Mouse (Mus musculus) intestine, embryonic 14.5 days (tissue): ENCODE data around the gene Pla2g12b. TPM values are rescaled to one million over a fixed set of nuclear protein-coding genes. Genes with fewer than 3 reads are reported as not detected.
"Not testable (repeated sequence)": the region's sequence is repeated elsewhere in the genome, so short reads cannot be mapped to it uniquely, and the experiment has no call there.

Experiments used
- ATAC-seq: fragments of 200-750 bp; cut with Nextera tagmentation; replicated peaks from 2 replicates; pipeline ENCODE4 v1.8.0; 2017; ENCODE audit warnings: low read depth, moderate number of reproducible peaks, moderate TSS enrichment, moderate library complexity; ENCODE audit not compliant: low FRiP score, low TSS enrichment
- DNase-seq: peaks from one replicate; pipeline ENCODE4 v3.0.0-alpha.2; 2018; ENCODE audit warnings: low spot score
- H3K27ac ChIP-seq: fragments of 300-500 bp; sonication (generic); 2 replicates; pipeline ENCODE4 v1.5.1; 2014; ENCODE audit warnings: low read depth, mild to moderate bottlenecking, control low read depth
- H3K27me3 ChIP-seq: fragments of 300-500 bp; sonication (generic); replicated peaks from 2 replicates; pipeline ENCODE4 v1.6.1; 2014; ENCODE audit warnings: low read length, control low read depth; ENCODE audit not compliant: control insufficient read depth, insufficient read depth
- H3K36me3 ChIP-seq: fragments of 300-500 bp; sonication (generic); 2 replicates; pipeline ENCODE4 v1.6.1; 2014; ENCODE audit warnings: low read length, control low read depth; ENCODE audit not compliant: control insufficient read depth, insufficient read depth
- H3K4me1 ChIP-seq: fragments of 300-500 bp; sonication (generic); replicated peaks from 2 replicates; pipeline ENCODE4 v1.6.1; 2014; ENCODE audit warnings: low read length, control low read depth, mixed read lengths; ENCODE audit not compliant: control insufficient read depth, insufficient read depth
- H3K4me2 ChIP-seq: fragments of 300-500 bp; sonication (generic); 2 replicates; pipeline ENCODE4 v1.6.1; 2014; ENCODE audit warnings: low read length
- H3K4me3 ChIP-seq: fragments of 300-500 bp; sonication (generic); 2 replicates; pipeline ENCODE4 v1.5.1; 2014; ENCODE audit warnings: low read depth, low read length, control low read depth, mixed read lengths
- H3K9ac ChIP-seq: fragments of 300-500 bp; sonication (generic); 2 replicates; pipeline ENCODE4 v1.6.1; 2014; ENCODE audit warnings: mild to moderate bottlenecking, low read length
- H3K9me3 ChIP-seq: fragments of 300-500 bp; sonication (generic); 2 replicates; pipeline ENCODE4 v1.6.1; 2016; ENCODE audit warnings: low read length, control low read depth; ENCODE audit not compliant: control insufficient read depth
- WGBS: fragments of 180-500 bp; shearing (Covaris S2); extraction: QIAGEN DNeasy Blood & Tissue Kit; methylation state at CpG from one replicate; pipeline ENCODE4 v1.1.7; 2014; 5-methylcytosine and 5-hydroxymethylcytosine counted together
- polyA plus RNA-seq: library from polyadenylated mRNA; unstranded; fragments of >200 nt; fragmentation: Nextera tagmentation; extraction: Ambion mirVana; gene quantifications from 2 replicates; pipeline ENCODE4 v1.2.1, GENCODE M21; 2014

Gene Pla2g12b
- polyA plus RNA-seq, 1 experiment from 2014 or later: 14.2 TPM

GRCm38 (mm10) chr10:59367206-59367605 lies 36.3 kb upstream of the Pla2g12b start:
- H3K4me2 ChIP-seq: no peak overlapping the region
- H3K4me1 ChIP-seq: no peaks in the 10 kb centered on the region
- no peak overlapping the region for H3K9ac ChIP-seq
- WGBS: 70% methylated on average over 4 of the region's 4 CpGs
- H3K9me3 ChIP-seq: no peaks in the 10 kb centered on the region
- no peak overlapping the region for H3K4me3 ChIP-seq
- ATAC-seq (no peak), DNase-seq (no peak)
- H3K27ac ChIP-seq: no peak overlapping the region
- no peaks in the 10 kb centered on the region for H3K27me3 ChIP-seq
- peaks cover 99% of the 10 kb centered on the region for H3K36me3 ChIP-seq

GRCm38 (mm10) chr10:59368729-59369128 lies 34.7 kb upstream of the Pla2g12b start:
- Histone ChIP-seq H3K9me3 (no peaks in the 10 kb centered on the region), H3K4me2 (no peak overlapping the region), H3K27me3 (no peaks in the 10 kb centered on the region), H3K9ac (no peak overlapping the region), H3K27ac (no peak overlapping the region), H3K36me3 (peaks cover 98% of the 10 kb centered on the region), H3K4me1 (no peaks in the 10 kb centered on the region), H3K4me3 (no peak overlapping the region)
- 87% methylated on average over 8 of the region's 8 CpGs for whole genome bisulfite sequencing
- no peak for ATAC-seq
- DNase-seq: no peak

GRCm38 (mm10) chr10:59369426-59369825 lies 34.0 kb upstream of the Pla2g12b start:
- WGBS: 91% methylated on average over 9 of the region's 9 CpGs
- DNase-seq (no peak), ATAC-seq (no peak)
- peaks cover 98% of the 10 kb centered on the region for H3K36me3 ChIP-seq
- H3K27me3 ChIP-seq: no peaks in the 10 kb centered on the region
- no peak overlapping the region for H3K9ac ChIP-seq
- H3K9me3 ChIP-seq: no peaks in the 10 kb centered on the region
- no peak overlapping the region for H3K27ac ChIP-seq
- no peak overlapping the region for H3K4me3 ChIP-seq
- H3K4me1 ChIP-seq: no peaks in the 10 kb centered on the region
- no peak overlapping the region for H3K4me2 ChIP-seq

- H3K9me3 ChIP-seq: no peaks in the 10 kb centered on the region
- H3K36me3 ChIP-seq: peaks cover 18% of the 10 kb centered on the region
- H3K9ac ChIP-seq: no peak overlapping the region
- H3K4me2 ChIP-seq: no peak overlapping the region
- 71% methylated on average over 10 of the region's 10 CpGs for WGBS
- H3K4me1 ChIP-seq: no peaks in the 10 kb centered on the region
- ATAC-seq (no peak), DNase-seq (peak; percentile 52)
- H3K4me3 ChIP-seq: no peak overlapping the region
- H3K27ac ChIP-seq: no peak overlapping the region
- no peaks in the 10 kb centered on the region for H3K27me3 ChIP-seq
Measured at GRCm38 (mm10) chr10:59377906-59378305, 25.6 kb upstream of the Pla2g12b start.

GRCm38 (mm10) chr10:59378728-59379127 lies 24.7 kb upstream of the Pla2g12b start:
- H3K4me3 ChIP-seq: no peak overlapping the region
- DNase-seq: no peak
- ATAC-seq: no peak
- no peak overlapping the region for H3K27ac ChIP-seq
- H3K36me3 ChIP-seq: peaks cover 10% of the 10 kb centered on the region
- H3K9ac ChIP-seq: no peak overlapping the region
- no peaks in the 10 kb centered on the region for H3K9me3 ChIP-seq
- no peak overlapping the region for H3K4me2 ChIP-seq
- WGBS: 94% methylated on average over 4 of the region's 4 CpGs
- no peaks in the 10 kb centered on the region for H3K27me3 ChIP-seq
- no peaks in the 10 kb centered on the region for H3K4me1 ChIP-seq

GRCm38 (mm10) chr10:59379927-59380326 lies 23.5 kb upstream of the Pla2g12b start:
- DNase-seq (no peak), ATAC-seq (no peak)
- H3K9me3 ChIP-seq: no peaks in the 10 kb centered on the region
- no peaks in the 10 kb centered on the region for H3K36me3 ChIP-seq
- H3K9ac ChIP-seq: no peak overlapping the region
- no peaks in the 10 kb centered on the region for H3K27me3 ChIP-seq
- no peak overlapping the region for H3K27ac ChIP-seq
- H3K4me2 ChIP-seq: no peak overlapping the region
- H3K4me3 ChIP-seq: no peak overlapping the region
- 42% methylated on average over 3 of the region's 3 CpGs for WGBS
- H3K4me1 ChIP-seq: no peaks in the 10 kb centered on the region

- H3K27me3 ChIP-seq: no peaks in the 10 kb centered on the region
- H3K4me2 ChIP-seq: no peak overlapping the region
- H3K36me3 ChIP-seq: no peaks in the 10 kb centered on the region
- H3K4me1 ChIP-seq: no peaks in the 10 kb centered on the region
- H3K4me3 ChIP-seq: no peak overlapping the region
- no peaks in the 10 kb centered on the region for H3K9me3 ChIP-seq
- ATAC-seq (no peak), DNase-seq (no peak)
- no peak overlapping the region for H3K9ac ChIP-seq
- no peak overlapping the region for H3K27ac ChIP-seq
- WGBS: 68% methylated on average over 2 of the region's 2 CpGs
Measured at GRCm38 (mm10) chr10:59380411-59380821, 23.0 kb upstream of the Pla2g12b start.

- not testable (repeated sequence) for H3K27ac ChIP-seq, H3K4me1 ChIP-seq, H3K36me3 ChIP-seq, ATAC-seq, H3K4me2 ChIP-seq, DNase-seq, H3K27me3 ChIP-seq, H3K9me3 ChIP-seq, H3K4me3 ChIP-seq, H3K9ac ChIP-seq
- WGBS: 84% methylated on average over 5 of the region's 10 CpGs
Measured at GRCm38 (mm10) chr10:59381563-59381962, 21.9 kb upstream of the Pla2g12b start.

GRCm38 (mm10) chr10:59386951-59387350 lies 16.5 kb upstream of the Pla2g12b start:
- no peaks in the 10 kb centered on the region for H3K36me3 ChIP-seq
- no peak for DNase-seq
- no peaks in the 10 kb centered on the region for H3K27me3 ChIP-seq
- H3K4me3 ChIP-seq: no peak overlapping the region
- H3K4me2 ChIP-seq: no peak overlapping the region
- ATAC-seq: no peak
- WGBS: 95% methylated on average over 7 of the region's 8 CpGs
- H3K27ac ChIP-seq: no peak overlapping the region
- H3K4me1 ChIP-seq: no peaks in the 10 kb centered on the region
- H3K9ac ChIP-seq: no peak overlapping the region
- peaks cover 5% of the 10 kb centered on the region; the same call in 1 of the 2 replicates for H3K9me3 ChIP-seq
